Mouse (Mus musculus) forelimb bud, embryonic 11.5 days (tissue): Measurements from ENCODE around the gene Nmnat2.
A peak's percentile ranks its signal among the peaks of the same experiment; 100 is the strongest.

Experiments used
- DNase-seq: peaks from one replicate; pipeline ENCODE4 v3.0.0-alpha.2; 2012; ENCODE audit warnings: low read depth, low spot score

Nmnat2 gene

GRCm38 (mm10) chr1:152986981-152987380, 32.2 kb downstream of the Nmnat2 start:
- DNase-seq, result no peak

GRCm38 (mm10) chr1:152990067-152990466, 35.3 kb downstream of the Nmnat2 start:
- no peak for DNase-seq

DNA sequence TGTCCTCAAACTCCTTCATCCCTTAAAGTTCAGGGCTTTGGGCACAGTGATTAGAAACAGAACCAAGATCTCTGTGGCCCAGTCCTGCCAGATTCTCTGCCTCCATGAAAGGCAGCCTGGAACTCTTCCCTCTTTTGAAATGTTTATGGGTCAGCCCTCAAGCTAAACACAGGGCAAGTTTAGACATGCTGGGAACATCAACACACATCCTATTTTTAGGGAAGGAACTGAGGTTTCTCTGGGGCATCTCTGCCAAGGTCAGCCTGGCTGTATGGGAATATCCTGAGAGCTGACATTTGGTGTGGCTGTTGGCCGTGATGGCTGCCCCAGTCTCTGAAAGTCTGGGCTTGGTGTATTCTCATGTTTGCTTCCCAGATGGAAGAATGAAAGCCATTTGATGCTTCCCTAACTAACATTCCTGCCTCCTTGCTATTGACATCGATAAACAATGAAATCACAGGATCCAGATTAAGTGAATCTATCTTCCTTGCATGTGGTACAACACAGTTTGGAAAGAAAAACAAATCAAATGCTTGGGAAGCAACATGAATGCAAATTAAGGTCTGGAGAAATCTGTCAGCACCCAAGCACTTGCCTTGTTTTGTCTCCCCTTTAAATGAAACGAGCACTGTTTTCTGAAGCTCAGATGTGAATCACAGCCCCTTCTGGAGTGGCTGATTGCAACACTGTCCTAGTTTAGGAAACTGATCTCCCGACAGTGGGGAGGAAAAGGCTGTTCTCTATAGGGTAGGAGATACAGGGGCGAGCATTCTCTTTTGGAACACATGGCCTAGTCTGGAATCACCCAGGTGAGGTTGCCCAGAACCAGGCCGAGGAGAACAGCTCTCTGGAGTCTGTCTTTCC, 37.7 kb downstream of the Nmnat2 start:
- no peak for DNase-seq

- no peak for DNase-seq
Measured at GRCm38 (mm10) chr1:152993803-152994202, 39.0 kb downstream of the Nmnat2 start.

DNA sequence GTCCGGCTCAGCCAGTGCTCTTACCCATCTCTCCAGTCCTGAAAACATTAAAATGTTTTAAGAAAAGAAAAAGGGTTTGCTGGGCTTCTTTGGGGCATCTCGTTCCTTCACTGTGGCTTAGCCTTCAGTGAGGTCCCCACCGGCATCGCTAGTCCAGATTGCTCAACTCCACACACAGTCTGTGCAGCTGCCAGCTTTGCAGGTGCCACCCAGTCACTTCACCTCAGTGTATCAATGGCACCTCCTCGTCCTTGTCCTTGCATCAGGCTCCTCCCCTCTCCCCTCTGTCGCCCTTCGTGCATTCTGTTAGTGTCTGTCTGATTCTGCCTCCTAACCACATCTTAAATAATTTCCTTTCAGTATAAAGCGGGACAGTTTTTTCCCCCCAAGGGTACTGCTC, 45.2 kb downstream of the Nmnat2 start:
- no peak for DNase-seq

- no peak for DNase-seq
Measured at GRCm38 (mm10) chr1:153000486-153001228, 45.9 kb downstream of the Nmnat2 start.

DNA sequence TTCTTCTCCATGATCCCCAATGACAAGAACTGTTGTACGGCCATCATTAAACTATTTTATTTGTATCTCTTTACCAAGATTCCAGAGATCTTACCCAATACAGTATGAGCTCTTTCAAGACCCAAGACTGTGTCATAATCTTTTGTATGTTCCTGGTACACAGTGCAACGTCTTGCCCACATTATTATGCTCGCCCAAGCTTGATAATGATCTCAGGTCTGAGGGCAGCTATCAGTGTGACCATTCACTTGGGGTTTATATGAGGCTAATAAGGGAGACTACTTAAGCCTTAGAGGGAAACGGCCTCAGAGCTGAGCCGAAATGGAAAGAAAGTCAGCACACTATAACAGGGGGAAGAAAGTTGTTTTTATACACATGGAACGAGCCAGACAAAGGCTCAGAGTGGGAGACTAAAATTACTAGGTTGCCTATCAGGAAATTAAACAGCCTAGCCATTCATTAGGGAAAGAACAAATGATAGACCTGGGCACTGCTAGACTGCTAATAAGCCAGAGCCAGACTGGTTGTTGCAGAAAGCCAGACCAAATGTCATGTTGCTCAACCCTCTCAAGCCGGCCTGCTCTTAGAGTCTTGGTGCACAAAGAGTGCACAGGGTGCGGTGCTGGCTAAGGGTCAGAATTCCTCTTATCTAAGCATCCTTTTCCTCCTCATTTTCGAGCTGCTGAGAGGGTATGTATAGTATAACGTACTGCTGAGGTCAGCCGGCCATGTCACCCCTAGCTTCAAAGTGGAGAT, 47.7 kb downstream of the Nmnat2 start:
- DNase-seq, result no peak

DNA sequence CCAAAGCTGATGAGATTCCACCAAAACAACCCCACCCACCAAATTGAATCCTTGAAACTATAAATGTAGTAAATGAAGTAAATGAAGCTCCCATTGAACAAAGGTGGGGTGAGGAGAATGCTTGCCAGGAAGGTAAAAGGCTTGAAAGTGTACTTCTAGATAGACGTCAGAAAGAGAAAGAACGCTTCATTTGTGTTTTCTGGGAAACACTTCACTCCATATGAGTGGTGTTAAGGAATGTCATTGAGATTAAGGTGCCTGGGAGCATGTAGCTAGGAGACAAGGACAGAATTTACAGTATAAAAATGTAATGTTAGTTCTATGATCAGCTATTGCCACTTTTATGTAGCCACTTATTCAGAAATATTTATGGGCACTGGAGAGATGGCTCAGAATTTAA, 49.7 kb downstream of the Nmnat2 start:
- DNase-seq, result no peak

DNA sequence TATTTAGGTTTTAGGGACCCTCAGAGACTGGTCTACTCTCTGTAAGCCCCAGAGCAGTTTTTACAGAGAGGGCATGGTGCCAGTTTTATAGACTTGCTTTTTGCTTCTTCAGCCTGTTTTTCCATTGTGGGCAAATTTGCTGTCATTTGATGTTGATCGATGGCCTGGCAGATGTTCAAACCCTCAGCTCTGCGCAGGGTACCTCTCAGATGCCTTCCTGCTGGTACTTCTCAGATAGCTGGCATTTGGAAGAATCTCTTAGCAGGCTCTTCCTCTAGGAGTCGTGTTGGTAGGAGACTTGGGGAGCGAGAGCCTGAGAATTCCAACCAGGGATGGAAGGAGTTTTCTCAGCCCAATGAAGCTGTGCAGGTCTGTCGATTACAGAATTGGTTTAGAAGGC, 51.3 kb downstream of the Nmnat2 start:
- DNase-seq, result no peak

DNA sequence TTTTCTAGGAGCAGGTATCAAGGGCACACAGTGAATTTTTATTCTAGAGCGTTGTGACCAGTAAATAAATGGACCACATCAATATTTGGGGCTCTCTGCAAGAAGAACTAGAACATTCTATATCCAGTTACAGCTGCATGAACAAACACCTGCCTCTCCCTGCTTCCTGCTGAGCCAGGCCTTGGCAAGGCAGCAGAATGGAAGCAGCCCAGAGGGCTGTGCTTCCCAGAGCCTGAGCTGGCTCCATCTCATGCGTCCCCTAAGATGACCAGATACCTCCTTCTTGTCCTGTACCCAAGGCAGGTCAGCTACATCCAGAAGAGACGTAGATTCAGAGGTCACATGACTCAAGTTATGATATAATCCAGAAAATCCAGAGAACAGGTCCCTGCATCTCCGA, 52.0 kb downstream of the Nmnat2 start:
- DNase-seq, result no peak

DNA sequence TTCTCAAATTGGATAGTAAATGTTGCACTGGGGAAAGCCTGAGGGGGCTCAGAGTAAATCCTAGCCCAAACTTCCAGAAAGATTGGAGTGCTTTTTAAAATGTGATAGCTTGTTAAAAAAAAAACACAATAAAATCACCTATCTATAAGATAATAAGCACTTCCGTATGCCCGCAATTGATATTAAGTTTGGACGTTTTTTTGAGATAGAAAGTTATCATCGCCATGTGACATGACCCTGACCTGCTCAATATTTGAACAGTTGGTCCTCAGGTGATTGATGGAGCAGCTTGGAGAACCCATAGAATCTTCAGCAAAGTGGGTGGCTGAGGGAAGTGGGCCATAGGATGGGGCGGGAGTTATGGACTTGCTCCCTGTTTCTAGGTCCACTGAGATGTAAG, 52.5 kb downstream of the Nmnat2 start:
- no peak for DNase-seq

GRCm38 (mm10) chr1:153007824-153008223, 53.0 kb downstream of the Nmnat2 start:
- no peak for DNase-seq

- no peak for DNase-seq
Measured at GRCm38 (mm10) chr1:153009338-153009737, 54.5 kb downstream of the Nmnat2 start.

DNA sequence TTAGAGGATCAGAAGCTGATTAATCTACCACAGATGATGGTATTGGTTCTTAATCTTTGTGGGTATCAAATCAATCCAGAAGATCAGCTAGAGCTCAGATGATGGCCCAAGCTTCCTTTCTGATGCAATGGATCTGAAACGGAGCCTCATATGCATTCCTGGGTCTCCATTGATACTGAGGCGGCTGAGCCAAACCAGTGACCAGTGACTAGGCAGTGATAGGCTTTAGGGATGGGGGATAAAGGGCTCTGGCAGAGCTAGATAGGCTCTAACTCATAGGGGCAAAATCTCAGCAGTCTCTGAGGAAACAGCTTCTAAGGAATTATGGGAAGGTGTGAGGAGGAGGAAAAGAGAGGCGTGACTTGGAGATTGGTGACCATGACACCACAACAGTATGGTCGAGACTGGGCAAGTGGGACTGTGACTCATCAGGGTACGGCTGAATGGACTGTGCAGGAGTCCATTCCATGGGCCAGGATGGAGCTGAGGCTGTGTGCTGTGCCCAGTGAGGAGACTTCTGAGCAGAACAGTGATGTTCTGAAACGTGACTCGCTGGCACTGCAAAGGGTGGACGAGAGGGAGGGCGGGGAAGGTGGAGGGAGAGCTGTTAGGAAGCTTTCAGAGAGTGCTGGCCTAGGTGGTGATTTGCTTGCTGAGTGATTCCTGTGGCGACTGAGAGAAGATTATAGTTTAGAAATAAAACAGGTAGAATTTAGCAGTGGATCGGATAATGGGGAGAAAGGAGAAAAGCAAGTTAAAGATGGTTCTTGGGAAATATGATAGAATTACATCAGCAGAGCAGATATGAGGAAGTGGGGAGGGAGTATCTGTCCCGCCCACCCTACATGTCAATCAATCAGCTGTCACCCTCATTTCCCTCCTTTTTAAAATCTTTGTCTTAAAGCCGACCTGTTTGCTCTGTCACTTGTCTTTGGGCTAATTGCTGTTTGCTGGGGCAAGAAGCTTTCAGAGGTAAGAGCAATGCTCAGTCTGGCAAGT, 55.9 kb downstream of the Nmnat2 start:
- DNase-seq, result no peak

DNA sequence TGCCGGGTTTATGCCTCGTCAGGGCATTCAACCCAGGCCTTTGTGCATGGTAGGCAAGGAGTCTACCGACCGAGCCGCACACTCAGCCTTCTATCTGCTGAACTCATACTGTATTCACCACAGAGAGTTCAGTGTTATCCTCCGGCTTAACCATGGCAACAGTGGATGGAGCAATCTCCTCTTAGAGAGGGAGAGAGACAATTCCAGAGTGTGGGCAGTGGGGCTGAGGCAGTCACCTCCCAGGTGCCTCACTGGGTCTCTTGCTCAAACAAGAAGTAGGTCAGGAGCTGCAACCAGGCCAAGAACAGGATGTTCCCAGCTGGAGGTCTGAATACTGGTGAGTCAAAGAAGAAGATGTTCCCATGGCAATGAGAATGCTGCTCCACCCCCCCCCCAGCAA, 56.8 kb downstream of the Nmnat2 start:
- DNase-seq, result no peak

DNA sequence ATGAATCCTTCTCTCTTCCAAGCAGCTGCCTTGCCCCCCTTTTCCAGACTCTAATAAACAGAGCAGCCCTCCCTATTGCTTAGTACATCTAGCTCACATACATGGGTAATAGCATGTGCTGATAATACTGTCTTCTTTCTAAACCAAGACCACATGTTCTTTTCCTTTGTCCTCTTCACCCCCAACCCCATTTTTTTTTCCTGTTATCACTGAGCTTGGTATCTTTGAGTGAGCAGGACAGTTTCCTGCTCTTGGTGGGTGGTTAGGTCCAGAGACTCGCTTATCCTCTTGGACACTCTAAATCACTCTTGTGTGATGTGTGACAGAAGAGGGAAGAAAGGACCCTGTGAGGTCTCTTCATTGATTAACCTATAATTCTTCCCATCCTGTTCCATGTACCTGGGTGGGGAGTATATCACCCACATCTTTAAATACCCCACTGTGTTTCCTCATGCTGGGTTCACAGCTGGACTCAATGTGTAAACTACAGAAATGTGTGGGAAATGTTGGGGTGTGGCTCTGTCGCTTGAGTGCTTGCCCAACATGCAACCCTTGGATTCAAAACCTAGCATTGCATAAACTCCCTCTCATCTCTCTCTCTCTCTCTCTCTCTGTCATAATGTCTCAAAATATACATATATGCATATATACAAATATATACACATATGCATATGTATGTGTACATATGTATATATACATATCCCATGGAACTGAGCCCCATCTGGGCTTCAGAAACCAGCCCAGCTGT, 58.9 kb downstream of the Nmnat2 start:
- DNase-seq, result no peak

GRCm38 (mm10) chr1:153014431-153015186, 59.8 kb downstream of the Nmnat2 start:
- no peak for DNase-seq

GRCm38 (mm10) chr1:153016465-153017163, 61.8 kb downstream of the Nmnat2 start:
- peak; percentile 27 for DNase-seq

GRCm38 (mm10) chr1:153019128-153019527, 64.3 kb downstream of the Nmnat2 start:
- DNase-seq, result no peak
